Mouse (Mus musculus): ENCODE data around the gene Sec61a2. TPM values are rescaled to one million over a fixed set of nuclear protein-coding genes. Genes with fewer than 3 reads are reported as not detected.
A peak's percentile ranks its signal among the peaks of the same experiment; 100 is the strongest.

The Sec61a2 gene
- polyA plus RNA-seq (2021): 54.6 TPM

DNA sequence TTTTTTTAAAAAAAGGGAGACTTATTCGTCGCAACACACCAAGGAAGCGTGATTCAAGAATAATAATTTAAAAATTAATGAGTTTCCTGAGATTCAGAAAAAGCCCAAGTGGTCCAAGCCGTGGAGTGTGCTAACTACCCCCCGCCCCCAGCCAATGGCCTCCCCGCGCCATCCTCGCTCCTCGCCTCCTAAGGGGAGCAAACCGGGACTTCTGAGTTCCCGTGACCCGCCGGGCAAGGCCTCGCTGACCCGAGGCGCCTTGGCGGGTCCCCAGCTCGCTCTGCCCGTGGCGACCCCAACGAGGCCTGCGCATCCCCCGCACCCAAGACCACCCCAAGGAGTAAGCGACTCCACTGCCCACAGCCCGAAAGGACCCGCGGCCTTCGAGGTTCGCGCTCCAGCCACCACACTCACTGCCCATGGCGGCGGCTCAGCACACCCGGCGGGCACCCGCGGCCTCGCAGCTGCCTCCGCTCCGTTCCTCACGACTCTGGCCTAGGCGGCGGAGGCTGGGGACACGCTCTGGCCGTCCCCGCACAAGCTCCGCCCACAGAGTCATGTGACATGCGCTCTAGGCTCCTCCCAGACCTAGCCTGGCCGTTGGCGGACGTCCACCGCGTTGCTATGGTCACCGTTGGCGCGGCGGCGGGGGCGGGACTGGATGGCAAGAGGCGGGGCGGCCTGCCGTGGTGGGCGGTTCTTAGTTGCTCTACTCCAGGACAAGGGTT is at the start of gene Sec61a2:
Sec61a2 (minus strand) TSS at position 590 of the 728 bp plus-strand sequence.
- peak; percentile 87 for DNase-seq (ENCODE audit: low read depth, low spot score)
- in situ Hi-C loops (cut with MboI; ENCODE audit: low pct_unique_long_range_greater_than_20kb): no loop called here
- TF ChIP-seq CTCF (IDR thresholded peaks at IDR 0.05): no peak
- CTCF ChIA-PET: no interaction called here
- POLR2A ChIA-PET: no interaction called here
- ATAC-seq: peak; percentile 94
- H3K27me3 ChIP-seq: peaks cover 15% of the 10 kb centered on the region

GRCm38 (mm10) chr2:5943071-5943470 is 47.8 kb upstream of the Sec61a2 start:
- CTCF ChIA-PET: interaction anchor here (0.6 to 1.3 kb wide), 2 partner anchors 36 to 606 kb away, joined by 3 to 4 read pairs; no protein-coding TSS in a partner anchor
- in situ Hi-C loops (cut with MboI; ENCODE audit: low pct_unique_long_range_greater_than_20kb): no loop called here
- DNase-seq (ENCODE audit: low read depth, low spot score): no peak
- TF ChIP-seq CTCF (IDR thresholded peaks at IDR 0.05): no peak
- peaks cover 9% of the 10 kb centered on the region for H3K27me3 ChIP-seq
- no peak for ATAC-seq
- POLR2A ChIA-PET: no interaction called here

GRCm38 (mm10) chr2:5942416-5943032 is 47.3 kb upstream of the Sec61a2 start, which contains the start of gene Dhtkd1:
Gene Dhtkd1, minus strand, starts transcription at chr2:5942792.
- in situ Hi-C loops (cut with MboI; ENCODE audit: low pct_unique_long_range_greater_than_20kb): no loop called here
- no peak for TF ChIP-seq CTCF (IDR thresholded peaks at IDR 0.05)
- peaks cover 9% of the 10 kb centered on the region for H3K27me3 ChIP-seq
- ATAC-seq (no peak), DNase-seq (ENCODE audit: low read depth, low spot score) (no peak)
- POLR2A ChIA-PET: no interaction called here
- CTCF ChIA-PET: interaction anchor here (0.6 to 1.3 kb wide), 2 partner anchors 36 to 607 kb away, joined by 3 to 4 read pairs; no protein-coding TSS in a partner anchor

- TF ChIP-seq CTCF (IDR thresholded peaks at IDR 0.05): no peak
- ATAC-seq: no peak
- in situ Hi-C loops (cut with MboI; ENCODE audit: low pct_unique_long_range_greater_than_20kb): no loop called here
- ChIA-PET CTCF (interaction anchor here (1.3 kb wide), 1 partner anchor 35 kb away, joined by 4 read pairs; no protein-coding TSS in a partner anchor), POLR2A (no interaction called here)
- no peak for DNase-seq (ENCODE audit: low read depth, low spot score)
- H3K27me3 ChIP-seq: peaks cover 9% of the 10 kb centered on the region
Observed at GRCm38 (mm10) chr2:5941861-5942415, 46.7 kb upstream of the Sec61a2 start.

- peaks cover 9% of the 10 kb centered on the region for H3K27me3 ChIP-seq
- ATAC-seq (no peak), DNase-seq (ENCODE audit: low read depth, low spot score) (no peak)
- CTCF ChIA-PET: no interaction called here
- POLR2A ChIA-PET: interaction anchor here (0.6 kb wide), 1 partner anchor 18 kb away, joined by 3 read pairs; no protein-coding TSS in a partner anchor
- in situ Hi-C loops (cut with MboI; ENCODE audit: low pct_unique_long_range_greater_than_20kb): no loop called here
- TF ChIP-seq CTCF (IDR thresholded peaks at IDR 0.05): no peak
Observed at GRCm38 (mm10) chr2:5940936-5941335, 45.7 kb upstream of the Sec61a2 start.

DNA sequence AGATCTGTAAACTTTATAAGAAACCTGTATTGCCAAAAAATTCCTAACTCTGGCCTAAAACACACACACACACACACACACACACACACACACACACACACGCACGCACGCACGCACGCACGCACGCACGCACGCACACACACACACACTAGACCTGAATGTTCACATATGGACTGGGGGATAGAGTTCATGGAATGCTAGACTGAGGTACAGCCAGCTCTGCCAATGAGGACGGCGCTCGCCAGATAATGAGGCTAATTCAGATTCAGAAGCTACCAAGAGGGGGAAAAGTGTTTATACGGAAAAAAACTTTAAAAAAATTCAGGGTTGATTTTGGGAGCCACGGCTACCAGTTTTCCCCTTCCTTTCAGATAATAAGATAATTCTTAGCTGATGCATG is 44.7 kb upstream of the Sec61a2 start:
- ChIA-PET CTCF (no interaction called here), POLR2A (interaction anchor here (0.6 kb wide), 1 partner anchor 16 kb away, joined by 3 read pairs; no protein-coding TSS in a partner anchor)
- peaks cover 5% of the 10 kb centered on the region for H3K27me3 ChIP-seq
- no peak for TF ChIP-seq CTCF (IDR thresholded peaks at IDR 0.05)
- no peak for DNase-seq (ENCODE audit: low read depth, low spot score)
- no peak for ATAC-seq
- in situ Hi-C loops (cut with MboI; ENCODE audit: low pct_unique_long_range_greater_than_20kb): no loop called here

DNA sequence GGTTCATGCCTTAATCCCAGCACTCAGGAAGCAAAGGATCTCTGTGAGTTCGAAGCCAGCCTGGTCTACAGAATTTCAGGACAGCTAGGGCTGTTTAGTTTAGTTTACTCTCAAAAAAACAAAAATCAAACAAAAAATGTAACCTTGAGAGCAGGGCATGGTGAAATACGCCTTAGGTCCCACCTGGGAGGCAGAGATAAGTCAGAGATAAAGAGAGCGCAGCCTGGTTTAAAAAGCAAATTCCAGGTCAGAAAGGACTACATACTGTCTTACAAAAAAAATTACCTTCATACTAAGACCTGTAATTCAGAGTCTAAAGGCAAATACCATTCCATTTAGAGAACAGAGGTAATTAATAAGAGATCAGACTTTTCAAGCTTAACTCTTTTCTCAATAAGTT is 44.1 kb upstream of the Sec61a2 start:
- ATAC-seq: no peak
- CTCF ChIA-PET: no interaction called here

DNA sequence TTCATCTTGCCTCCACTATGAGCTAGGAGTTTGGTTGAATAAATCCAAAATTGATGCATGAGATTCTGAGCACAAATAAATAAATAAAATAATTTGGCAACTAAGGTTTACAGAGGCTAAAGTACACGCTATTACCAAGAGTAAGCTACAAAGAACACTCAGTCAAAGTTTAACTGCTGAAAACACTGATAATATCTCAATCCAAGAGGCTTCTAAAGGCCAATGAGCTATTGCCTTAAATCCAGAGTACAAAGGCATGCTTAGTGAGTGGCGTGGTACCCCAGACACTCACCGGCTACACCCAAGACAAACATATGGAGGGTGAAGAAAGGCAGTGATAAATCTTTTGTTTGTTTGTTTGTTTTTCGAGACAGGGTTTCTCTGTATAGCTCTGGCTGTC is 41.3 kb upstream of the Sec61a2 start:
- in situ Hi-C loops (cut with MboI; ENCODE audit: low pct_unique_long_range_greater_than_20kb): no loop called here
- peaks cover 5% of the 10 kb centered on the region for H3K27me3 ChIP-seq
- POLR2A ChIA-PET: interaction anchor here (1.7 kb wide), 1 partner anchor 14 kb away, joined by 6 read pairs; the partner anchor contains the start of gene Upf2
- ATAC-seq: no peak
- CTCF ChIA-PET: interaction anchor here (1.0 kb wide), 1 partner anchor 18 kb away, joined by 3 read pairs; no protein-coding TSS in a partner anchor
- no peak for TF ChIP-seq CTCF (IDR thresholded peaks at IDR 0.05)
- DNase-seq (ENCODE audit: low read depth, low spot score): no peak

More for the DNA sequence above, 44.1 kb upstream of the Sec61a2 start:
- in situ Hi-C loops (cut with MboI; ENCODE audit: low pct_unique_long_range_greater_than_20kb): no loop called here
- POLR2A ChIA-PET: interaction anchor here (0.6 kb wide), 1 partner anchor 16 kb away, joined by 3 read pairs; no protein-coding TSS in a partner anchor
- peaks cover 5% of the 10 kb centered on the region for H3K27me3 ChIP-seq
- TF ChIP-seq CTCF (IDR thresholded peaks at IDR 0.05): no peak
- no peak for DNase-seq (ENCODE audit: low read depth, low spot score)

DNA sequence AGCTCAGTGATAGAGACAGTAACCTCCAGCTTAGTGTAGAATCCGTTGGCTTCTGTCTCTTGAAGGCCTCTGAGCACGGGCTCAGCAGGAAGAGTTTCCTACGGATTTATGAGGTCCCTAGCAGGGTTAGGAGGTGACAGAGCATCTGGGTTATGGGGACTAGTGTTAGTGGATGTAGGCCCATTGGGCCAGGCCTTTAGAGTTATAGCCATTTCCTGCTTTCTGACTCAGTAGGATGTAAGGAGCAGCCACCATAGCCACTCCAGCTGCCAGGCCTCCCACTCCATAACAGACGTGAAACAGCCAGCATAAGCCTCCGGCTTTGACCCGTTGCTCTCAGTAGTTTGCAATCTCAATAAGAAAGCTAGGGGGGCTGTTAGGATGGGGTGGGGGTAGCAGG is 40.8 kb upstream of the Sec61a2 start:
- ATAC-seq (no peak), DNase-seq (ENCODE audit: low read depth, low spot score) (no peak)
- in situ Hi-C loops (cut with MboI; ENCODE audit: low pct_unique_long_range_greater_than_20kb): no loop called here
- no peak for TF ChIP-seq CTCF (IDR thresholded peaks at IDR 0.05)
- POLR2A ChIA-PET: interaction anchor here (1.7 kb wide), 1 partner anchor 15 kb away, joined by 6 read pairs; the partner anchor contains the start of gene Upf2
- CTCF ChIA-PET: interaction anchor here (1.0 kb wide), 1 partner anchor 19 kb away, joined by 3 read pairs; no protein-coding TSS in a partner anchor
- H3K27me3 ChIP-seq: peaks cover 5% of the 10 kb centered on the region

DNA sequence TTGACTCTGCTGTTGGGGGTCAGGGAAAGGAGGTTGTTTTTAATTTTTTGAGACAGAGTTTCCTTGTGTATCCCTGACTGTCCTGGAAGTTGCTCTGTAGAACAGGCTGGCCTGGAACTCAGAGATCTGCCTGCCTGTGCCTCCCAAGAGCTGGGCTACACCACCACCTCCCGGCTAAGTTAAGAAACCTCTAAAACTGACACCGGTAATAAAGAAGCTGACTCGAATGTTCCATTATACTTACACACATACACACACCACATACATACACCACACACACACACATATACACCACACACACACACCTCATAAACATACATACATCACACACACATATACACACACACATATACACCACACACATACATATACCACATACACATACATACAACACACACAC is 39.7 kb upstream of the Sec61a2 start:
- in situ Hi-C loops (cut with MboI; ENCODE audit: low pct_unique_long_range_greater_than_20kb): no loop called here
- ATAC-seq (no peak), DNase-seq (ENCODE audit: low read depth, low spot score) (no peak)
- no peak for TF ChIP-seq CTCF (IDR thresholded peaks at IDR 0.05)
- POLR2A ChIA-PET: no interaction called here
- CTCF ChIA-PET: no interaction called here
- peaks cover 5% of the 10 kb centered on the region for H3K27me3 ChIP-seq

All from Patski (cell line).